Mouse (Mus musculus): ENCODE measurements around the gene Ager.

Gene Ager

DNA sequence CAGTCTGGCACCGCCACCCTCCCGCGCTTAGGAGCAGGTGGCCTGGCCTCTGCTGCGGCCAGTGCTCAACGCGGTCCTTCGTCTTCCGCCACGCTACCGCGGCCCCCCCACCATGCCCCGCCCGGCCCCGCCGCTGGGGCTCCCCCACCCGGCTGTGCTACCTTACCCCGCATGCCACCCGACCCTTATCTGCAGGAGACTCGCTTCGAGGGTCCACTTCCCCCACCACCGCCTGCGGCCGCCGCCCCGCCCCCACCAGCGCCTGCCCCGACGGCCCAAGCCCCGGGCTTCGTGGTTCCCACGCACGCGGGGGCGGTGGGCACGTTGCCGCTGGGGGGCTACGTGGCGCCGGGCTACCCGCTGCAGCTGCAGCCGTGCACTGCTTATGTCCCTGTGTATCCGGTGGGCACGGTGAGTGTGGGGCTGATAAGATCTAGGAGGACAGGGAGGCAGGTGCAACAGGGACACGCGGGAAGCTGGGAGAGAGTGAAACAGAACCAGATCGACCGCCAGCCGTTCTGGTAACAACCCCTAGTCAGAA lies 33.2 kb downstream of the Ager start:
- peak; percentile 43 for DNase-seq (ENCODE audit: low read depth, low spot score)

DNA sequence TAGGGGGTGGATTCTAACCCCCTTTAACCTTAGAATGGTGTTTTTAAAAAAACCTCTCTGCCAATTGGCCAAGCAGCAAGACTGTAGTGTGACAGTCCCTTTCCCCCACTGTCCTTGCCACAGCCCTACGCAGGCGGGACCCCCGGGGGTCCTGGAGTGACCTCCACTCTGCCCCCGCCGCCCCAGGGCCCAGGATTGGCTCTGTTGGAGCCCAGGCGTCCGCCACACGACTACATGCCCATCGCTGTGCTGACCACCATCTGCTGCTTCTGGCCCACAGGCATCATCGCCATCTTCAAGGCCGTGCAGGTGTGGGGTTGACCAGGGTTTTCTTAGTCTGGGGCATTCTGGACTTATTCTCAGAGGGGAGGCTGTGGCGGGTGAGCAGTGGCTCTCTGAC lies 34.0 kb downstream of the Ager start:
- no peak for DNase-seq (ENCODE audit: low read depth, low spot score)

DNA sequence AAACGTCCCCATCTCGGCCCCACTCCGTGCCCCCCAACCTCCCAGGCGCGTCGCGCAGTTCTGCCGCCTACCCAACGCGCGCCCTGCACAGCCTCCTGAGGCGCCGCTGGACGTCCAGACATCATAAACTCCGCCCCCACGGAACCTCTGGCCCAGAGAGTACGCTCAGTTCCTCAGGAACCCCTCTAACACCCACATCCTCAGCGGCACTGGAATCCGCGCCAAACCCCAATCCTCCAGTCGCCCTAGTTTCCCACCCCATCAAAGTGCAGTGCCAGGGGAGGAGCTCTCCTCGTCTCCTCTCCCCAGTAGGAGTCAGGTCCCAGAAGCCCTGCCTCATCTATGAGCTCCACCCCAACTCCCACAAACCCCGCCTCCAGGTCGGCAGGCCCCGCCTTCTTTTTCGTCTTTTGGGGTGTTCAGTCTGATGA lies 34.6 kb downstream of the Ager start:
- DNase-seq (ENCODE audit: low read depth, low spot score) = peak; percentile 79

DNA sequence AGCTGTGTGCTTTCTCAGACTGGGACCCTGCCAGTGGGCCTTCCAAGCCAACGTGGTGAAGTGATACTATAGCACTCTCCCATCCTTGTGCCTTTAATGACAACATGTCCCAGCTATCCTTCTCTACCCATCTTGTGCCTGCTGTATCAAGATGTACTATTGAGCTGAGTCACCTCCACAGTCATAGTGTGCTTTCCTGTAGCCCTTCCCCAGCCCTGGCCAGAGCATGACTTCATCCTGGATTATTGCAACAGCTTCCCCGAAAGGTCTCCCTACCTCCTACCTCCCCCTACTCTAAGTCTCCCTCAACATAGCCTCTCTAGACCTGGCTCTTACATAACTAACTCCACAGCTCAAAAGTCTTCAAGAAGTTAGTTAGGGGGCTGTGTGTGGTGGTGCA lies 38.0 kb downstream of the Ager start:
- DNase-seq (ENCODE audit: low read depth, low spot score) = no peak

DNA sequence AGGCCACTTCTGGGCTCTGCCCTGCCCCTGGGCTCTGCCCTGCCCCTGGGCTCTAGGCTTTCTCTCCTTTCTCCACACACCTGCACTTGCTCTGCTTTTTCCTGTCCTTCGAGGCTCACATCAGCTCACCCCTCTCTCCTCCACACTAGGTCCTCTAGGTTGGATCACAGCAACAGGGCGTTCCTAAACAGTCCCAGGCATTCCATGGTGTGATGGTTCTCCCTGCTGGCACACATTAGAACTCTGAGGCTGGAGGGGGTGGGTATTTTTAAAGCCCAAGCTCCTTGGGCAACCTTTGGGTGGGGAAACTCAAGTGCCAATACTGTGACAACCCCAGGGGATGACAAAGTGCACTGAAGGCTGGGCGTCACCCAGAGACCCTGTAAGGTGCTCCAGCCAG lies 39.8 kb downstream of the Ager start:
- no peak for DNase-seq (ENCODE audit: low read depth, low spot score)

DNA sequence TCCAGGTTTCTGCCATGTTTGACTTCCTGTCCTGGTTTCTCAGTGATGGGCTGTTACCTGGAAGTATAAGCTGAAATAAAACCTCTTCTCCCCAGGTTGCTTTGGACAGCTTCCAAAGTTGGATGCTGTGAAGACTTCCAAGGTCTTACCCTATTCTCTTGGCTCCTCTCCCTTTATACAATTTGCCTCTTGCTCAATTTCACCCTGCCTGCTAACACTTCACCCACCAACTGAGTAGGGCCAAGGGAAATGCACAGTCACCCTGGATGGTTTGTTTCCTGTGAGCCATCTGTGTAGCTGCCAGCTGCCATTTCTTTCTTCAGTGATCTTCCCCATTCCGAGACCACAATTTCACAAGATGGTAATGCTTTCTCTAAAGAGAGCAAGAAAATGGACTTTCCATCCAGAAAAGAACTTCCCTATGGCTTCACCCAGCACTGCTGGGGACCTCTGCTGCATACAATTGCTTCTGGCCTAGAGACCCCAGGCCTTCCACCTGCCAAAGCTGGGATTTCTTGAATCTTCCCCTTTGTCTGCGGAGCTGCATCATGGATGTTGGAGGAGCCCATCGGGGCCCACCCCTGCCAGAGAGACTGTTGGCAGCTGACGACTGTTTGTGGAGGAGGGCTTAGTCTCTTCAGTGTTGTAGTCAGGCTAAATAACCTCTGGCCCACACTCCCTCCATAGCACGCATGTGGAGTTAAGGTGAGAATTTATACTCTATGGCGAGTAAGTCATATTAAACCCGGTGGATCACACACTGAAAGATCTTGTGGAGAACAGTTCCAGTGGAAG lies 42.0 kb downstream of the Ager start:
- DNase-seq (ENCODE audit: low read depth, low spot score) = no peak

DNA sequence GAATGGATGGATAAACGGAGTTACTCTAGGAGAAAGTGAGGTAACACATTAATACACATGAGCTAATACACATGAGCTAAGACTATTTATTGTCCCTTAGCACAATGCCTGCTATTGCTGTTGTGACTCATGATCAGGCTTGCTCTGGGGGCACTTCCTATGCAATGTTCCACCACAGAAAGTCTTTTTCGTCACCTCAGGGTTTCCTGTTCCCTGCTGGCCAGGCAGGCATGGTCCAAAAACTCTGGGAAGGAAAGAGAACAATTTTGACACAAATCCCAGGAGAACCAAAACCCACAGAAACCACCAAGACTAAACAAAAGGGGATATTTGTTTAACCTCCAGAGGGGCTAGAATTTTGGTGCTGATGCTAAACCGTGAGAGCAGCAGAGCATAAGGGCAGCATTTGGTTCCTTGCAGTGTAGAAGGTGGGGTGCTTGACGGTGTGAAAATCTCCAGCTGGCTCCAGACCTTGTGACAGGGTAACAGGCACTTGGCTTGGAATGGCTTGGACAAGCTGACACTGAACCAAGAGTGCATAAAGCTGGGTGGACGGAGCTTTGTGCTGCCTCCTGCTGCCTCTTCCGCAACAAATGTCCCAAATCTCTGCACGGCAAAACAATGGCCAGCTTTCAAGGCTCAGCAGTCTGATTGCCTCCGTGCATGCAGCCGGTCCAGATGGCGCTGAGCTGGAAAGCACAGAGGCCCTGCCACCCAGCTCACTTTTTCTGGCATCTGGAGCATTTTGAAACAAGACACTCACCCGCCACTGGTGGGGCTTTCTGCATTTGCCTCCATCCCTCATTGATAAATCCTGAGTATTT lies 43.3 kb downstream of the Ager start:
- no peak for DNase-seq (ENCODE audit: low read depth, low spot score)

DNA sequence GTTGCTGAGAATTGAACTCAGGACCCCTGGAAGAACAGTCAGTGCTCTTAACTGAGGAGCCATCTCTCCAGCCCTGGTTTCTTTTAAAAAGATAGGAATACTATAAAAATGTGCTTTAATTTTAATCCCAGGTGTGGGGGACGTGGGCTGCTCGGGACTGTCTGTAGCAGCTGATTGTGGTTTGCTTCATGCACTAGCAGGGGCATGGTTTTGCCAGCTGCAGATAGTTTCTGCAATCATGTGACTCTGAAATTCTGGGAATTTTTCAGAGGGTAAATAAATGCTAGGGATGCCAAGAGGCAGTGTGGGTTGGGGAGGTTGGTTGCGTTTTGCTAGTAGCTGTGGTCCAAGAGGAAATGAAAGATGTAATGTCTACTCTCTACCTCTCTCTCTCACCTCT lies 44.3 kb downstream of the Ager start:
- DNase-seq (ENCODE audit: low read depth, low spot score) = no peak

DNA sequence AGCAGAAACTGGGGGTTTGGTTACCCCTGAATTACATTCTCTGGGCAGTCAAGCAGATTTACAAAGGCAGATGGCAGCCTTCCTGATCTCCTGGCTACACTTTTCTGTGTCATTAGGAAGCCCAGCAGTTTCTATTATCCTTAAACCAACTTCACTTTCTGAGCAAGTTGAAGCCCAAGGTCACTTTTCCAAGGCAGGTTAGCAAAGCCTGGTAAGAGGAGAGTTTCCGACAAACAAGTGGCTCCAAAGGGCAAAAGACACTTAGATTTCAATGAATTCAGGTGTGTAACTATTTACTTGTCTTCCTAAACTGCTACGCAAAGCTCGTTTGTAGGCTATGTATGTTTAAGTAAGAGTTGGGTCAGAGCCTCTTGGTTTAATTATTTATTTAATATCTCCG lies 45.7 kb downstream of the Ager start:
- no peak for DNase-seq (ENCODE audit: low read depth, low spot score)

DNA sequence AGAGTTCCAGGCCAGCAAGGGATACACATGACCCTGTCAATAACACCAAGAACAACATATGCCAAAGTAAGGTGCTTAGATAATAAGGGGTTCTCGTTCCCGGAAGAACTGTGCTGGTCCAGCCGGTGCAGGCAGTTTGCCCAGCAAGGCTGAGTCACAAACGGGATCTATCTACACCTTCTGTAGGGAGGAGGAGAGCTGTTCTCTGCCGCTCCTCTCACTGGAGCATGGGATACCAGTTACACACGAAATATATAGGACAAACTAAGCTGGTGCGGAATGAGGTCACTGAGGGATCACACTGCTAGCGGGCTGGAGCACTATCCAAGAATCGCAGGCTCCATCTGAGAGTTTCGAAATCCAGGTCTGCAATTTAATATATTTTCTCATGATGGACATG lies 46.3 kb downstream of the Ager start:
- DNase-seq (ENCODE audit: low read depth, low spot score) = no peak

DNA sequence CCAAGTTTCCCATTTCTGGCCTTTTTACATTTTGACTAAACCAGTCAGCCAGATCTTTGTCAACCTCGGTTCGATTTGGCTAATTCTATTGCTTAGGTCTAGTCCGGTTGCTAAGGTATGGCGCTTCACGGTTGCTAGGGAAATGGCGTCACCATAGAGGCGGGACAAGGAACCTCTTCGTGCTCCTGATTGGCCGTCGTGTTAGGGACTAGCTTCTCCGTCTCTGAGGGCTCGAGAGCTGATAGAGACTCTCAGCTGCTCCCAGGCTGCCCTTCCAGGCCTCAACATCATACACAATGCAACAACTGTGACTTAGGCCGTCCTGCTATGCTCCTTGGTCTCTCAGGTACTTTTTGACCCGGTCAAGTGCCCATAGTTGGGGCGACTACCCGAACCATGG lies 46.9 kb downstream of the Ager start, which contains the start of gene Fkbpl:
Gene Fkbpl, plus strand, starts transcription at position 157 of the 400 bp plus-strand sequence.
- peak; percentile 98 for DNase-seq (ENCODE audit: low read depth, low spot score)

DNA sequence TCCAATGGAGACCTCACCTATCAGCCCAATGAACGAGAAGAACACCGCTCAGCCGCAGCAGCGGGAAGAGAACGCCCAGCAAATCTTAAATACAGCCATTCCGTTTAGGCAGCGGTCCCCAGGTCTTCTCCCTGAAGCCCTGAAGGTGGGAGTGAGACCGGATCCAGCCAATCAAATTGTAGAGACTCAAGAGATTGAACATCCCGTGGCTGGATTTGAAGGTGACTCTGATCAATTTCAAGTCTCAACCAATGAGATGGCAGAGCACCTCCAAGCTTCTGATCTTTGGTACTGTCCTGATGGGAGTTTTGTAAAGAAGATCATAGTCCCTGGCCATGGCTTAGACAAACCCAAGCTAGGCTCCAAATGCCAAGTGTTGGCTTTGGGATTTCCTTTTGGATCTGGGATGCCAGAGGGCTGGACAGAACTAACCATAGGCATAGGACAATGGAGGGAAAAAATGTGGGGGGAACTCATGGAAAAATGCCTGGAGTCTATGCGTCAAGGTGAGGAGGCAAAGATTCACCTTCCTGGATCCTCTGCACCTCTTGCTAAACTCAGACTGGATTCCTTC lies 47.7 kb downstream of the Ager start:
- no peak for DNase-seq (ENCODE audit: low read depth, low spot score)

DNA sequence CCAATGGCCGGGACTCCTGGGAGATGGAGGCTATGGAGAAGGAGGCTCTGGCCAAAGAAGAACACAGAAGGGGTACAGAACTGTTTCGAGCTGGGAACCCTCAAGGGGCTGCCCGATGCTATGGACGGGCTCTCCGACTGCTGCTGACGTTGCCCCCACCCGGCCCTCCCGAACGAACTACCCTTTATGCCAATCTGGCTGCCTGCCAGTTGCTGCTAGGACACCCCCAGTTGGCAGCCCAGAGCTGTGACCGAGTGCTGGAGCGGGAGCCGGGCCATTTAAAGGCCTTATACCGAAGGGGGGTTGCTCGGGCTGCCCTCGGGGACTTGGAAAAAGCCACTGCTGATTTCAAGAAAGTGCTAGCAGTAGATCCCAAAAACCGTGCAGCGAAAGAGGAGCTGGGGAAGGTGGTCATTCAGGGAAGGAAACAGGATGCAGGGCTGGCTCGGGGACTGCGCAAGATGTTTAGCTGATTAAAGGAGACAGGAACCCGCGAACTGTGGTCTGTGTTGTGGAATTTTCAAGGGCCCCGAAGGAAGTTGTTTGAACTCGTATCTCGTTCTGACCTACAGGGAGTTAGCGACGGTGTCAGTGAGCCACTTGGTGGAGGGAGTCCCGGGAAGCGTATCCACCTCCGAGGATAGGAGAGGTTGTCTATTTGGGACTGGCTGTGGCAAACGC lies 48.3 kb downstream of the Ager start:
- no peak for DNase-seq (ENCODE audit: low read depth, low spot score)

DNA sequence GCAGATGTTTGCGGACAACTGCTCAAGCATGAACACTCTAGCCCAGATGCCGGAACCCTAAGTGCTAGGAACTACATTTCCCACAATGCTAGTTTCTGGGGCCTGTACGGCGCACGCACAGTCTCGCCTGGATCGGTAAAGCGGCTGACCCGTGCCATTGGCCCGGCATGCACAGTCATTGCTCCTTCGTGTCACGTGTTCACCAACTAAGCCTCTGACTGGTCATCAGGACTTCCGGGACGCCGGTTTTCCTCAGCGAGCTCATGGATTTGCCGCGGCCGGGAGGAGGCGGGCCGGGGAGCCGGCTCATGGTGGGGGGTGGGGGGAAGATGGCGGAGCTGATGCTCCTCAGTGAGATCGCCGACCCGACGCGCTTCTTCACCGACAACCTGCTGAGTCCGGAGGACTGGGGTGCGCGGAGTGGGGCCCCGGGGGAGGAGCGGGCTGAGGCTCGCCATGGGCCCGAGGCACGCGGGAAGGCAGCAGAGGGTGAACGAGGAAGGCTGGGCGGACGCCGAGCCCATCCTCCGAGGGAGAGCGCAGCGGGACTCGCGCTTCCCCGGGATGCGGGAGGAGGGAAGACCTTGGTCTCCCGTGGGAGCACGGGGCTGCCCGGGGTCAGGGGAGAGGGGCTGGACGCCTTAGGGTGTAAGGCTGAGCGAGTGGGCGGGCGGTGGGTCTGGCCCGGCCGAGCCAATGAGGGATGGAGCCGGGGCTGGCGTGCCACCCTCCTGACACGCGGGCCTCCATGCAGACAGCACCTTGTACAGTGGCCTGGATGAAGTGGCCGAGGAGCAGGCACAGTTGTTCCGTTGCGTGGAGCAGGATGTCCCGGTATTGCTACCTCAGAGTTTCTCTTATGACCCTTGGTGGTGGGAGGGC lies 49.5 kb downstream of the Ager start, which contains the start of gene Atf6b:
Gene Atf6b, plus strand, starts transcription at position 241 of the 882 bp plus-strand sequence.
- peak; percentile 98 for DNase-seq (ENCODE audit: low read depth, low spot score)

DNA sequence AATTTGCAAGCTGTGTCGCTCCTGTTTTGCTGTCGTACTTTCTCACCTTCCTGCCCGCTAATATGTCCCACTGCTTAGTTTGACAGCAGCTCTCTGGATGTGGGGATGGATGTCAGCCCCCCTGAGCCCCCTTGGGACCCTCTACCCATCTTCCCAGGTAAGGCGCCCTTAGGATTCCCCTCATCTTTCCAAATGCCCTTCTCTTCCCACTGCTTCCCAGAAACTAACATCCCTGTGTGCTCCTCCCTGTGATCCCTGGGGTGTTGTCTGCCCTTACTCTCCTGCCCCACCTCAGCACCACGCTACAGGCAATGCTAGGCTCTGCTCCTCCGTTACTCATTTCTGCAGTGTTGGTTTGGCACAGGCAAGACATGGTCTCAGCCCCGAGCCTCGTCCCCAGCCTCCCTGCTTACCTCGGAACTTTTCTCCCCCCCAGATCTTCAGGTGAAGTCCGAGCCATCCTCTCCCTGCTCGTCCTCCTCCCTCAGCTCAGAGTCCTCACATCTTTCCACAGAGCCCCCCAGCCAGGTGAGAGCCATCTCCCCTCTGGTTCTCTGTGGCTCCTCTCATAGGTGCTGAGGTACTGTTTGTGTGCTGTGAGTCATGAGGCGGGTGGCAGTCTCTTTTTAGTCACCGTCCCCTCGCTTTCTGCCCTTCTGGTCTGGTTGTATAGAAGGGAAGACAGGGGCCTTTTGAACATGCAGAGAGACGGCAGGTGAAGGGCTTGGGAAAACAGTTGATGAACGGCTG lies 50.7 kb downstream of the Ager start:
- no peak for DNase-seq (ENCODE audit: low read depth, low spot score)

DNA sequence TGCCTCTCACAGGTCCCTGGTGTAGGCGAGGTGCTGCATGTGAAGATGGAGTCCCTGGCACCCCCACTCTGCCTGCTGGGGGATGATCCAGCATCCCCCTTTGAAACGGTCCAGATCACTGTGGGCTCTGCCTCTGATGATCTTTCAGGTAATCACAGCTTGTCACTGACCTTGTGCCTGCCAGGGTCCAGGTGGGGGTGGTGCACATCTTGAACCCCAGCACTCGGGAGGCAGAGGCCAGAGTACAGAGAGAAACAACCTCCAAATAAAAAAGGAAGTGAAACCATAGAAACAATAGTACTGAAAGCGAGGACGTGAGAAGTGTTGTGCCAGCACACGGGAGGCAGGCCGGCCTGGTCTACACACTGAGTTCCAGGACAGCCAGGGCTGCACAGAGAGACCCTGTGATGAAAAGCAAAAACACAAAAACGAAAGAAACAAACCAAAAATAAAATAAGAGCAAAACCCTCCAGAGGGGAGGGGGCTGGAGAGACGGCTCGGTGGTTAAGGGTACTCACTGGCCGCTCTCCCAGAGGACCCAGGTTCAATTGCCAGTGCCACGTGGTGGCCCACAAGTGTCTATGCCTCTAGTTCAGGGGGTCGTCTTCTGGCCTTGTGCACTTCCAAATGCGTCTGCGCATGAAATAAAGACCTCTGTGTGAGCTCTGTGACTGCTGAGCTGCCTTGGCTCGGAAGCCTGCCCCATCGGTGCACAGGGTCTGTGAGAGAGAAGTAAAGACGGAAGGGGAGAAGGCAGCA lies 51.6 kb downstream of the Ager start:
- DNase-seq (ENCODE audit: low read depth, low spot score) = no peak

Data from CD4-positive, CD25-positive, alpha-beta regulatory T cell, adult 2 months (primary cell).